Mouse (Mus musculus): ENCODE measurements around the gene Dnajc5.
A peak's percentile ranks its signal among the peaks of the same experiment; 100 is the strongest.

The Dnajc5 gene

DNA sequence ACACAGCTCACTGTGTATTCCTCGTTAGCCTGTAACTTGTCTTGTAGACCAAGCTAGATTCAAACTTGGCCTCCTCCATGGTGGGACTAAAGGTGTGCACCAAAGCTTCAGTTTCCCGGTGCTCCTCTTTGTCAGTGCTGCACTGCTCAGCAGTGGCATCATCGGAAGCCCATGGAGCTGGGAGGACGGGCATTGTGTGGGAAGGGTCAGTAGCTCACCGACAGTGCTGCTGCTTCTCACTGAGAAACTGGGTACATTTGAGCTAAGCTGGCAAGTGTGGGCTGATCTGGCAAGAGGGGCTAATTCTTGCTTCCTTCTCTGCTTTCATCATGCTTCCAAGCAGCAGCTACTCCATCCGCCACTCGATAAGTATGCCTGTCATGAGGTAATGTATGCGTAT is 9.1 kb upstream of the Dnajc5 start:
- no peak for DNase-seq (ENCODE audit: low spot score)

DNA sequence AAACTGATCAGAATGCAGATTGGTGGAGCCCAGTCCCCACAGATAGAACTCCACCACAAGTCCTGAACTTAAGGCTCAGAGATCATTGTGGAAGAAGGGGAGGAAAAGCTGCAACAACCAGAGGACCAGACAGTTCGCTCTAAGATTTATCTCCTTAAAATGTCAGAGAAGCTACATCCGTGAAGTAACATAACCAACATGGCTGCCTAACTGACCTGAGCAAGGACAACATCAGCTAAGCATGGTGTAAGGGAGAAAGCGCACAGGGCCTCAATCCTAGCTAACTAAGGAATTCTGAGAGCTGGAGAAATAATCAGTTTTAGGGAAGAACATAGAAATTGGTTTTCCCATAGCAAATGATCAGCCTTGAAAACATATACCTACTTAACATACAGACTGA is 1.1 kb upstream of the Dnajc5 start:
- no peak for DNase-seq (ENCODE audit: low spot score)

DNA sequence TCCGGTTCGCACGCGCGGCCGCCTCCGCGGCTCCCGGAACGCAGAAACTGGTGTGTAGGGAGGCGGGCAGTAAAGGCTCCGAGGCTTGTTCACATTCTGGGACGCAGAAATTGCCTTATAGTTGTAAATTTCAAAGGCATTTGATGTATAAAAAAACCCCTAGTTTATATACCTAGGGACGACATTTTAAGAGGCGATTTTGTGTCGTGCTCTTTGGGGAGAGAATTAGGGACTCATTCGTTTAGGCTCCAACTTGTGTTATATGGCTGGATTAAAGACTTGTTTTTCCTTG is 597 bp downstream of the Dnajc5 start:
- DNase-seq (ENCODE audit: low spot score), result no peak

DNA sequence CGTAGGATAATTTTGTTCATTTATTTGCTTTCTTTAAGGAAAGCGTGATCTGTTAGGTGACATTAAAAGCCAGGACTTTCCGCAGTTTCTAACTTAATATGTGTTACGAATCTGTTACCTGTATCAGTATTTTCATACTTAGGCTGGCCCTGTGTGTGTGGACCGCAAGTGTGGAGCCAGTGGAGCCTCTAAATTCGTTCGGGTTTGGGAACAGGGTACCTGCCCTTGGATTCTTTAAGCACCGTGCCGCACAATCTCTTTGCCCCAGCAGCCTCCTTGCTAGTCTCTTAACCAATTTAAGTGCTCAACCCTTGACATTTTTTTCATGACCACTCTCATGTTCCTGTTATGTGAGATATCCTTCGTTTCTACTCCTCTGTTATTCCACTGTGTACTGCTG is 1.2 kb downstream of the Dnajc5 start:
- DNase-seq (ENCODE audit: low spot score), result no peak

DNA sequence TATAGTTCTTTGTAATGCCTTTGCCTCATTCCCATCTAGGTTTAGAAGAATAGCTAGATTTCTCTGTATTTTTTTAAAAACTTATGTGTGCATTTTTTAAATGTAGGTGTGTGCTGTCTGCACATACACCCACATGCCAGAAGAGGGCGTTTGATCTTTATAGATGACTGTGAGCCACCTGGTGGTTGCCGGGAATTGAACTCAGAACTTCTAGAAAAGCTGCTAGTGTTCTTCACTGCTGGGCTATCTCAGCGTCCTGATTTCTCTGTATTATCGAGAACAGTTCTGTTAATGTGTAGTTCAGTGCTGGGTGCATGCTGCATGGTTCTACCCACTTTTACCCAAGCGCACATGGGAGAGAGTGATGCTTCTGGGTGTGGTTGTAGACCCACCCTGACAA is 2.5 kb downstream of the Dnajc5 start:
- DNase-seq (ENCODE audit: low spot score), result peak; percentile 43

DNA sequence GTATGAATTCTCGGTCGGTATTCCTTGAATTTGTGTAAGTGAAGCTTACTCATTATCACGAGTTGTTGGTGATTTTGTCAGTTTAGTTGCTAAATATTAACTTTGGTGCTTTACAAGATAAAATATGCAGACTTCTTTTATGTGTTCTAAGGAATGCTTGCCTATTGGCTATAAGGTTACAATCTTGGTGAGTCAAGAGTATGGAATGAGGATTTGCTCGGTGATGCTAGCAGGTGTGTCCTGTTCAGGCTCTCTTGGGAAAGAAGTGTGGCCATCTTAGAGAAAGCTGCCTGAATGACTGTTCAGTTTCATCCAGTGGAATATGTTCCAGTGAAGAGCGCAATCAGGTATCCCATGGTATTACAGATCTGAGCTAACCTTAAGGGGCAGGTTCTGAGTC is 5.2 kb downstream of the Dnajc5 start:
- no peak for DNase-seq (ENCODE audit: low spot score)

DNA sequence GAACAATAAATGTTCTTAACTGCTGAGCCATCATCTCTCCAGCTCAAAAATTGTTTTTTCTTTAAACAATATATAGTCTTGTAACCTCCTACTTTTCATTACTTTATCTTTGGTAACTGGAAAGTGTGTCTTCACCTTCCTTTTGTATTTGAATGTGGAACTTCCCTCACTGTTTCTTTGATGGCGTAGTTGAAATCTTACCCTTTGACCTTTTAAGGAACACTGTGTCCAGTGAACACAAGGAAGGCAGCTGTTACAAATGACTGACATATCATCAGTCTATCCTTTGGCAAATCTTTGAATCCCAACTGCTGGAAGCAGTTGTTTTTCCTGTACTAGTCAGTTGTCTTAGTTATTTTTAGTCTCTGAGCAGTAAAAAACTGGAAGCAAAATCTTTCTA is 8.8 kb downstream of the Dnajc5 start:
- no peak for DNase-seq (ENCODE audit: low spot score)

DNA sequence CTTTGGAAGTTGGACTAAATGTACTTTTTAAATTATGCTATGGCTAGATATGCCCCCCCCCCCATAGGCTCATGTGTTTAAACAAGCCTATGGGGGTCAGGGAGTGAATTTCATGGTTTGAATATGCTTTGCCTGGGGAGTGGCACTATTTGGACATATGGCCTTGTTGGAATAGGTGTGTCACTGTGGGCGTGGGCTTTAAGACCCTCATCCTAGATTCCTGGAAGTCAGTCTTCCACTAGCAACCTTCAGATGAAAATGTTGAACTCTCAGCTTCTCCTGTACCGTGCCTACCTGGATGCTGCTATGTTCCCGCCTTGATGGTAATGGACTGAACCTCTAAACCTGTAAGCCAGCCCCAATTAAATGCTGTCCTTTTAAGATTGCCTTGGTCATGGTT is 12.3 kb downstream of the Dnajc5 start:
- DNase-seq (ENCODE audit: low spot score), result no peak

DNA sequence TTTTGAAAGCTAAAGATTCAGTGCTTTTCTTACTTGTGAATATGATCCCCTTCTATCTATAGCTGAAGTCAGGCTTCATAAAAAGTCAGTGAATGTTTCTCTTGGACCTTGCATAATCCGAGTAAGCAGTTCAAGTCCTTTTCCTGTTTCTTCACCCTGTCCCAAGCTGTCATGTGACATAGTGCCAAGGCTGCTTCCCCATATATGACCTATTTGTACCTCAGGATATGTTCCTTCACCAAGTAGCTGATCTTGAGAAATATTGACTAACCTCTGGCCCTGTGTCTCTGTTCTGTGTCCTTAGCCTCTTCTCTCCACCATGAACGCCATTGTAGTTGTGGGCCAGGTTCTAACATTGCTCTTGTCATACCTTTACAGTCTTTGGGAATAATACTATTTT is 16.1 kb downstream of the Dnajc5 start:
- DNase-seq (ENCODE audit: low spot score), result no peak

DNA sequence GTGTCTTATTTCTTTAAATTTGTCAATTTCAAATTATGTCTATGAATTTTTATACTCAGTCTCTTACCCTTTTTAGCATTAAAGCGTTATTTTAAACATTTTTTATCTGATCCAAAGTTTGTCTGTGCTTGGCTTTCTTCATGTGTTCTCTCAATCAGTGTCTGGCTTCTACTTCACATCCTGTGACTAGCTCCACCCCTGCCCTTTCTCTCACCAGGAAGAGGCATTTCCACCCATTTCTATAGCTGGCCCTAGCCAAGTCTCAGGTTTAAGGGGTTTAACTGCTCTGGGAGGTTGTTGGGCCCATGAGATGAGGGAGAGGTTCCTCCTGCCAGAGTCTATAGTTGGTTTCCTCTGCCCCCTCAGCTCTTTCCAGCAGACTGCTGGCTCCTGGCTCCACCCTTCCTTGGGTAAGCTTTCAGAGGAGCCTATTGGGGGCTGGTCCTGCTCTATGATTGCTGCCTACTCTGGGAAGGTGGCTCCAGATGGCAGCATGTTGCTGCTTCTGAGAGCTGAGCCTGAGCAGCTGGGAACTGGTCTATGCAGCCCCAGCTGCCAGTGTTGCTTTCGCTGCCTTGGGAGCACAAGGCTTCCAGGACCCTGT is 17.3 kb downstream of the Dnajc5 start:
- no peak for DNase-seq (ENCODE audit: low spot score)

DNA sequence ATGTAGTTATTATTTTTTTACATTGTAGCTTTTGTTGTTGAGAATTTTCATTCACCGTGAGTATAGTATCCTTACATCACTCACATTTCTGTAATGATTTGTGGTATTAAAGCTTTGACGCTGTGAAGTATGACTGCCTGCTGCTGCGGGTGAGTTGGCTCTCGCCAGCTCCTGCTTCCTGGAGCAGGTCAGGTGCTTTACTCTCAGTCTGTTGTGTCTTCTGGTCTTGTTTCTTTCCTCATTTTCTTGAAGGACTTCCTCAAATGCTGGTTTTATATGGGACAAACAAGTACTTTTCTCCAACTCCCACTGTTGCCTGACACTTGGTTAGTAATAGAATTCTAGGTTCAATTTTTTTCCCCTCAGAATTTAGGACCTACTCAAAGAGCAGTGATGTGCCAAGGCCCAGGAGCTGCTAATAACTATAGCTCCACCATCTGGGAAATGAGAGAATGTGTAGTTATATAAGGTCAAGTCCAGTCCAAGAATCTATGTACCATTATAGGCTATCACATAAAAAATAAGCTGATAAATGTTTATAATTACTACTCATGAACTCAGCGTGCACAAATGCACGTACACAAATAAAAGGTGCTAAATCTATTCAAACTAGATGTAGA is 21.6 kb downstream of the Dnajc5 start:
- DNase-seq (ENCODE audit: low spot score), result no peak

DNA sequence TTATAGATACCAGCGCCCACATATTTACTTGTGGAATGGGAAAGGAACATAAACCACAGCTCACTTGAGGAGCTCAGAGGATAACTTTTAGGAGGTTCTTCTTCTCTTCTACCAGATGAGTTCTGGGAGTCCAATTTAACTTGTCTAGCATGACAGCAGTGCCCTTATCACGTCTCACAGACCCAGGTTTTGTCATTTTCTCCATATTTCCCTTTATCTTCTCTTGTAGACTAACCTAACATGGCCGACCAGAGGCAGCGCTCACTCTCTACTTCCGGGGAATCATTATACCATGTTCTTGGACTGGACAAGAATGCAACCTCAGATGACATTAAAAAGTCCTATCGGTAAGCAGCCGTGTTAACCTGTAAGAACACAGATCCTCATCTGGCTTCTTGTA is 25.9 kb downstream of the Dnajc5 start:
- no peak for DNase-seq (ENCODE audit: low spot score)

DNA sequence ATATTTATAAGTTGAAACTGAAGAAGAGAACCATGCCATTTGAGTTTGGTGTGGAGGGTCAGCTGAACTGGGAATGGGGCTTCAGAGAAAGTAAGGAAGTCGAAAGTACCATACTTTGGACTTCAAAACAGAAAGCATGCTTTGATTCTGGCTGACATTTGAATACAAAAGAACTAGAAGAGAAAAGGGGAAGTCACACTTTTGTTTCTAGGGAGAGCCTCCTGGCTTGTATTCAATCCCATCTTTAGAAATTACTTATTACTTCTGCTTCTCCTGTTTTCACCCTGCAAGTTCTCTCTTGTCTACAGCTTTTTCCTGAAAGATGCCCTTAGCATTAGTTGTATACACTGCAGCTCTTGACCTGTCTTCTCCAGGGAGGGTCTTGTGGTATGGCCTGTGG is 27.9 kb downstream of the Dnajc5 start:
- DNase-seq (ENCODE audit: low spot score), result no peak

DNA sequence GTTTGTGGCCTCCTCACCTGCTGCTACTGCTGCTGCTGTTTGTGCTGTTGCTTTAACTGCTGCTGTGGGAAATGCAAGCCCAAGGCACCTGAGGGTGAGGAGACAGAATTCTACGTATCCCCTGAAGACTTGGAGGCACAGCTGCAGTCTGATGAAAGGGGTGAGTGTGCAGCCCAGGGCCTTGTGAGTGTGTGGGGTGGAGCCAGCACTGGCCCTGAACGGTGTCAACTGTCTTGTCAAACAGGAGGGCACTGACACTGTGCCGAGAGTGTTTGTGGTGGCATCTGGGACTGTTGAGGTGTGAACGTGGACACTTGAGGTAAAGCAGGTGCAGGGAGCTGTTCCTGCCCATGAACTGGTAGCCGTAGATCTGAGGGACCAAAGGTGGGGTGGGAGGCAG is 28.4 kb downstream of the Dnajc5 start:
- DNase-seq (ENCODE audit: low spot score), result no peak

DNA sequence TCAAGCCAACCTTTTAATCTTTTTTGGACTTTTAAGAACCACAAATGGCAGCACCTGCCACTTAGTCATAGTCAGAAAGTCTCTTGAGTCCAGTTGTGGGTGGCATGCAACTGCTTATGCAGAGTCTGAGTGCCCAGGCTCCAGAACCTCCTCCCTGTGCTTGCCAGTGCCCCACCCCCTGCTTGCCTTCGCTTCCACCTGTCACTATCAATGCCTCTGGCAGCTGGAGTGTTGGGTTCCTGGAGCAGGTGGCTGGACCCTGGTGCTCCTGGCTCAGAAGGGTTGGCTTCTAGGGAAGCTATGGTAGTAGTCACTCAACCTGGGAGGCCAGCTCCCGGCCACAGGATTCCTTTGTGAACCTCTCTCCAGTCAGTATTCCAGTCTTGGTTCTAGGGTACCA is 29.9 kb downstream of the Dnajc5 start:
- no peak for DNase-seq (ENCODE audit: low spot score)

DNA sequence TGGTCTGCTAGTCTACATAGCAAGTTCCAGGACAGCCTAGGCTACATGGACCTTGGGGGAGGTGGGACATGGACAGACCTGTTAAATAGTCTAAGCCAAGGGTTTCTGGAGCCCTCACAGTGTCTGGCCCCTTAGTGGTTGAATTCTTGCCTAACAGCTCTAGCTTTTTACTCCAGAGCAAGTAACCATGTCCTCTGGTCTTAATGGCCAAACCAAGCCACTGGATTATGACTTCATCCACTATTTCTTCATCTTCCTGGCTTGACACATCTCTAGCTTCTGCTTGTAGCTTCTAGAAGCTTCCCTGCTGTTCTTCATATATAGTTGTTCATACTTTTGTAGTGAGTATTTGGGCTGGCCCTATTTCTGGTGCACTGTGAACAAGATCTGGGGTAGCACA is 33.5 kb downstream of the Dnajc5 start:
- DNase-seq (ENCODE audit: low spot score), result no peak

DNA sequence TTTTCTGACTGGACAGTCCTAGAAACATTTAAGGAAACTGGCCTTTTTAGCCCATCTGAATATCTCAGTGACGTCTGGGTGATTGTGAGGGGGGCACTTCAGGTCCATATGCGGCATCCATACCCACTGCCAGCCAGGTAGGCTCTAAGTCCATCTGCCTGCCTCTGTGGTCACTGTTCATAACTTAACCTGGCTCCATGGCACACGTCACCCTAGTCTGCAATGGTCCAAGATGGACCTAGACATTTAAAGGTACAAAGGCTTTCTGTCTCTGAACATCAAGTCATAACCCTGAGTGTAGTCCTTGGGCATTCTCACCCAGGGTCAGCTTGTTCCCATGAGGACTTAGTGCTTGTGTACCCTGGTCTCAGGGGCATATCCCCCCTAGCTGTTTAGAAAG is 47.1 kb downstream of the Dnajc5 start:
- DNase-seq (ENCODE audit: low spot score), result no peak

DNA sequence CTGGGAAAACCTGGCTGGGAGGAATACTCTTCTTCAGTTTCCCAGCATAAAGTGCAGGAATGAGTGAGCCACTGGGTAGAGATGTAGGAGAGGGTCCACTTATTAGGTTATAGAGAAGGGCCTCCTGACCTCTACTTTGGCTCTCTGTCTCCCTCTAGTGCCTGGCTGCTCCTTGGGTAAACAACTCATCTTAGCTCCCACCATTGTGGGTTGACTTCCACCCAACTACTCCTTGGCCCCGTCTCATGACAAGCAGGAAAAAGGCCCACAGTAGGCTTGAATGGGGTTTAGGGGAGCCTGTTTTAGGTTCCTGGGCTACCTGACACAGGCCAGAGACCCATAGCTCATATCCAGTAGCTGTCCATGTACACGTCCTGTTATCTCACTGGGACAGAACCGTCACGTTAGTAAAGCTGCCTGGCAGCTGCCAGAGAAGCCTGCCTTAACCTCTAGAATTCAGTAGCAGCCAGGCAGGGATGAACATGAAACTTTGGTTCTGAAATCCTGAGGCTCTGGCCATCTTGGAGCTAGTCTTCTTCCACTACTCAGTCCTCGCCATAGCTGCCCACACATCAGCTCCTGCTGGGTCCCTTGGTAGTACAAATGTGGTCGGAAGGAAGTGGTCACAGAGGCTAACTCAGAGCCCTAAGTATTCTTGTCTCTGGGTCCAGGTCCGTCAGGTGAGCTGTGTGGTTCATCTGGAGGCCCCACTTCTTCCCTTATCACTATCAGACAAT is 48.2 kb downstream of the Dnajc5 start:
- peak; percentile 67 for DNase-seq (ENCODE audit: low spot score)

DNA sequence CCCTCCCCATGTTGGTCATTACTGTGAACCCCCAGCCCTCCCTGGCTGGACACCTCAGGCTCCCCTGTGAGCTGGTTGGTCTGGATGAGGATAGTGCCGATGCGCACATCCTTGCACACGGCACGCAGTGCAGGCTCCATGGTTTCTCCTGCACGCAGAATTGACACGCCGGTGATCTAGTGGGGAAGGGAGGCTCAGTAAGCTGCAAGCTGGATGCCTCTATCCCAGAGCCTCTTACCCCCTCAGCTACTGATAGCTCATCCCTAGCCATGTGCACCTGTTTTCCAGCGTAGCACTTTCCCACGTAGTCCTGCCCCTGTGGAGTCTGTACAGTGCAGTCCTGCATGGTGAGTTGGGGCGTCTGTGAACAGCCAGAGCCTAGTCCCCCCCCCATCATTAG is 49.6 kb downstream of the Dnajc5 start:
- DNase-seq (ENCODE audit: low spot score), result no peak

DNA sequence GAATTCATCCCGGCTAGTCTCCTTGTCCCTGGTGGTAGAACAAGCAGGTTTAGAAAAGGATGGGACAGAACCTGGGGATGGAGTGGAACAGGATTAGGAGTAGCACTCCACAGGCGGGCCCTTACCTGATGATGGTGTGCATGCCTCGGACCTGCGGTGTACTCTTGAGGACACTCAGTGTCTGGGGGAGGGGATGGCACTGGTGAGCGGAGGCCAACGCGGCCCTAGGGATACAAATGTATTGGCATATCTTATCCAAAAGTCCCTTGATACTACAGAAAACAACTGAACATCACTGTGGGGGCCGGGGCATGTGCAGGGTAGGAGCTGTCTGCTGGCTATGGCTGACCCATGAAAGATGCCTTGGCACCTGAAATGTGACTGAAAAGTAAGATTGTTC is 50.1 kb downstream of the Dnajc5 start:
- peak; percentile 45 for DNase-seq (ENCODE audit: low spot score)

DNA sequence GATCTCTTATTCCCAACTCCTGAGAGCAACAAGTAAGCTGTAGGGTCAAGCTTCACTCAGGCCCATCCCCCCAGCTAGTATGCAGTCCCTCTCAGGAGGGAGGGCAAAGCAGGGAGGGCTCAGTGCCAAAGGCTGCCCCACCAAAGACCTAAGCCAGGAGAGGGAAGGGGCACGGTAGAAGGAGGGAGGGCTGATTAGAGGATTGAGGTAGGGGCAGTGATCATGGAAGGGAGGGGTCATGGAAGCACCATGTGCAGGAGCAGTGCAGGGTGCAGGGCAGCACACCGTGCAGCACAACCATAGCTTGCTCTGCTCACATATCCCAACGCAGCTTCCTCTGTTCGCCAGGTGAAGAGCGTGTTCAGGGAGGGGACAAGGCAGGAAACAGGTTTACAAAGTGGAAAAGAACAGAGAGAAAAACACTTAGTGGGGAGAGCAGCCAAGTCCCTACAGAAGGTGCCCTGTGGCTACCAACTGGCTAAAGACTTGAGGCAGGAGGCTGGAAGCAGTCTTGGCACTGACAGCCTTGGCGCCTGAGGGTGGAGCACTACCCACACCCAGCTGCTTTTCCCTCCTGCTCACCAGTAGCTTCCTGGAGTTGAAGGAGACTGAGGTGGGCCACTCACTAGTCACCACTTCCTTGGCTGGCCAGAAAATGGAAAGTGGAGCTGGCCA is 50.8 kb downstream of the Dnajc5 start:
- peak; percentile 42 for DNase-seq (ENCODE audit: low spot score)

DNA sequence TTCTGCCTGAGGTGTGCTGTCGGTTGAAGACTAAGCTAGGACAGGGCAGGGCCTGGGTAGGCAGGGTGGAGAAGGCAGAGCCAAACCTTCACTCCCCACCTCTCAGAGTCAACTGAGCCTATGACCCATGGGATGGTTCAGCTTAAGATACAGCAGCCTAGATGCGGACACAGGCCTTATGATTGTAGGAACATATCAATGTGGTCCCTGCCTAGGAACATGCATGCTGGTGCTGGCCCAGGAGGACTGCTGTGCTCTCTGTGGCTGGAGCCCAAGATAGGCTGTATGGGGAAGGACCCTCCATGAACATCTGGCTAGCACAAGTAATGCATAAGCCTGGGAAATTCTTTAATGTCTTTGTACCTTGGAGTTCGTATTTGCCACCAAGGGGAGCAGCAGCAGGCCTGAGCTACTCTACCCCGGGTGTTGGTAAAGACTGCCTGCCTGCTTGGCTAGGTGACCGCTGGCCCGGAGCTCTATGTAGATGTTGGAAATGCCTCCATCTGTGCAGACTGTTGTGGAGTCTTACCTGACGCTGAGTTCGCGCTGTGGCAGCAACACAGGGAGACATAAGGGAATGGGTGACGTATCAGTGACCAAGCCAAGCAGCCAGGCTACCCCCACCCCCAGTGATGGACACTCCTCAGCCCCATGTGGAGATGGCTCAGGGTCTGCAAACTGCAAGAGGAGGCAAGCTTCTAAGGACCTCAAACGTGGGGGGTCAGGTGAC is 51.8 kb downstream of the Dnajc5 start:
- DNase-seq (ENCODE audit: low spot score), result peak; percentile 36
